In genomic region chr1:191719326-191719725, GRCm38 (mm10) we compare ENCODE assay signal across 7 mouse cellular contexts. TPM values are rescaled to one million over a fixed set of nuclear protein-coding genes. Genes with fewer than 3 reads are reported as not detected.
DNase-seq lines count a peak whose midpoint lies in the region; ATAC-seq and TF ChIP-seq lines count a peak whose summit lies in the region.

No protein-coding gene starts in this region.

- no peak for ATAC-seq in hindbrain, embryonic 11.5 days (ENCODE audit: low FRiP score)

- peak overlapping the region; percentile 84 for H3K4me2 ChIP-seq in hindbrain, embryonic 11.5 days (replicated peaks; ENCODE audit: low read depth, low read length)

- 11% methylated on average over 11 of the region's 11 CpGs for WGBS in hindbrain, embryonic 11.5 days
- 82% methylated on average over 11 of the region's 11 CpGs for WGBS in macrophage (ENCODE audit: missing documents)

- peaks cover 11% of the 10 kb centered on the region; the same call in 1 of the 2 replicates for H3K79me2 ChIP-seq in macrophage (ENCODE audit: inconsistent target)

- H3K27ac ChIP-seq in cortical plate, adult 2 months (ENCODE audit: insufficient read depth, low read length): peak overlapping the region; percentile 99
- 0 out of 2 replicates have a peak overlapping the region, but pooled peaks have one; percentile 85 for H3K27ac ChIP-seq in hindbrain, embryonic 11.5 days (ENCODE audit: low read depth, low read length)
- no peak overlapping the region for H3K27ac ChIP-seq in macrophage

- TF ChIP-seq POLR2A in cortical plate, adult 2 months (IDR thresholded peaks at IDR 0.05; ENCODE audit: extremely low read depth, insufficient read depth, low read length): no peak

- intact Hi-C loops in left cerebral cortex, postnatal 25 days (cut with DNase I): loop anchor here (5.0 to 10.0 kb wide), 3 partner anchors 57 to 325 kb away; partner anchors contain the start of genes Dtl and Ints7
- intact Hi-C loops in left cerebral cortex, postnatal 4 days (cut with DNase I): no loop called here

- TF ChIP-seq CTCF in cortical plate, adult 2 months (IDR thresholded peaks at IDR 0.05; ENCODE audit: extremely low read depth, insufficient read depth, low read length): no peak

- peak overlapping the region; percentile 83 for H3K4me3 ChIP-seq in cortical plate, adult 2 months (ENCODE audit: insufficient read depth, low read length)
- peak overlapping the region; percentile 92 for H3K4me3 ChIP-seq in hindbrain, embryonic 11.5 days (ENCODE audit: low read depth, low read length)
- H3K4me3 ChIP-seq in macrophage (ENCODE audit: inconsistent target): peak overlapping the region; percentile 26; the same call in 1 of the 2 replicates

- H3K9me3 ChIP-seq in hindbrain, embryonic 11.5 days (ENCODE audit: control insufficient read depth, low read length): no peaks in the 10 kb centered on the region

- H3K36me3 ChIP-seq in hindbrain, embryonic 11.5 days (ENCODE audit: control insufficient read depth, insufficient read depth, low read length): no peaks in the 10 kb centered on the region
- no peaks in the 10 kb centered on the region for H3K36me3 ChIP-seq in macrophage (ENCODE audit: inconsistent target)

- DNase-seq in left cerebral cortex, postnatal 25 days (ENCODE audit: low spot score in 2 of 2): peak; percentile 28 to 31
- DNase-seq in left cerebral cortex, postnatal 4 days: no peak
- no peak for DNase-seq in hindbrain, embryonic 11.5 days (ENCODE audit: low spot score)
- DNase-seq in spleen, postnatal 4 days (ENCODE audit: low spot score in 2 of 2): no peak
- no peak for DNase-seq in B cell, adult 2 months

- H3K27me3 ChIP-seq in hindbrain, embryonic 11.5 days (ENCODE audit: control insufficient read depth, insufficient read depth, low read length): no peaks in the 10 kb centered on the region

- peak overlapping the region; percentile 94 for H3K9ac ChIP-seq in hindbrain, embryonic 11.5 days (ENCODE audit: low read depth, low read length)

- peaks cover 7% of the 10 kb centered on the region for H3K4me1 ChIP-seq in cortical plate, adult 2 months (ENCODE audit: control insufficient read depth, insufficient read depth, low read length)
- no peaks in the 10 kb centered on the region for H3K4me1 ChIP-seq in hindbrain, embryonic 11.5 days (replicated peaks; ENCODE audit: control insufficient read depth, insufficient read depth, low read length)

RNA-seq across cellular contexts. Expression of gene Lpgat1, which starts 1.7 kb away (rescaled TPM):
- 100 to 1,000 TPM; 173 to 180 TPM for total RNA-seq in left cerebral cortex, postnatal 25 days (2021)
- total RNA-seq in left cerebral cortex, postnatal 4 days (2021): 10 to 100 TPM; 91.7 to 92.3 TPM
- polyA plus RNA-seq in cortical plate, adult 2 months (2012; rRNA removed): 74.0 and 74.2 TPM in 2 replicates
- 34.1 and 35.9 TPM in 2 replicates for polyA plus RNA-seq in hindbrain, embryonic 11.5 days (2014; fragmentation: Nextera tagmentation; extraction: Ambion mirVana)
- 10 to 100 TPM; 15.6 to 53.3 (median 34.7) TPM for total RNA-seq in macrophage (2018; cell fraction: chromatin; rRNA removed)
- total RNA-seq in macrophage (2018; cell fraction: cytosol; rRNA removed): 10 to 100 TPM; 15.9 to 44.7 (median 28.1) TPM
- 10 to 100 TPM; 20.2 to 64.0 (median 39.0) TPM for total RNA-seq in macrophage (2018; cell fraction: nucleus; rRNA removed)
- 23.5 to 29.2 TPM (median 26.3 TPM) in 3 replicates for polyA plus RNA-seq in macrophage (2018)

Comparison
In these comparisons a context has a peak if more than half of its experiments do, and no peak if none do; other contexts are left out.
1. DNase-seq: peak in left cerebral cortex, postnatal 25 days (2 of 2); none in left cerebral cortex, postnatal 4 days (single experiment), hindbrain, embryonic 11.5 days (single experiment), spleen, postnatal 4 days (0 of 2) and B cell, adult 2 months (0 of 2).
2. H3K4me3 ChIP-seq: peak in every context shown above with its lines; median percentile 92 in hindbrain, embryonic 11.5 days; 83 in cortical plate, adult 2 months; 26 in macrophage.